Mouse (Mus musculus): ENCODE measurements around the gene Rgs1.

The Rgs1 gene

GRCm38 (mm10) chr1:144248923-144249322 is at the start of gene Rgs1:
Rgs1 (minus strand) TSS chr1:144249242.
- no peak for DNase-seq (ENCODE audit: low spot score)

- DNase-seq (ENCODE audit: low spot score): no peak
These were observed 34.3 kb upstream of the Rgs1 start for GRCm38 (mm10) chr1:144283020-144284014.

GRCm38 (mm10) chr1:144280056-144280455 is 31.0 kb upstream of the Rgs1 start:
- no peak for DNase-seq (ENCODE audit: low spot score)

- DNase-seq (ENCODE audit: low spot score): no peak
These were observed 23.9 kb upstream of the Rgs1 start for GRCm38 (mm10) chr1:144272991-144273390.

- no peak for DNase-seq (ENCODE audit: low spot score)
These were observed 20.1 kb upstream of the Rgs1 start for GRCm38 (mm10) chr1:144269112-144269511.

- DNase-seq (ENCODE audit: low spot score): no peak
These were observed 18.7 kb upstream of the Rgs1 start for GRCm38 (mm10) chr1:144267471-144268470.

- no peak for DNase-seq (ENCODE audit: low spot score)
These were observed 15.0 kb upstream of the Rgs1 start for GRCm38 (mm10) chr1:144264000-144264399.

- no peak for DNase-seq (ENCODE audit: low spot score)
These were observed 13.0 kb upstream of the Rgs1 start for GRCm38 (mm10) chr1:144262008-144262407.

GRCm38 (mm10) chr1:144258779-144259178 is 9.7 kb upstream of the Rgs1 start:
- DNase-seq (ENCODE audit: low spot score): no peak

GRCm38 (mm10) chr1:144256556-144257331 is 7.7 kb upstream of the Rgs1 start:
- no peak for DNase-seq (ENCODE audit: low spot score)

- no peak for DNase-seq (ENCODE audit: low spot score)
These were observed 836 bp downstream of the Rgs1 start for GRCm38 (mm10) chr1:144248206-144248605.

GRCm38 (mm10) chr1:144247382-144247781 is 1.7 kb downstream of the Rgs1 start:
- no peak for DNase-seq (ENCODE audit: low spot score)

GRCm38 (mm10) chr1:144243511-144243910 is 5.5 kb downstream of the Rgs1 start:
- no peak for DNase-seq (ENCODE audit: low spot score)

- no peak for DNase-seq (ENCODE audit: low spot score)
These were observed 9.8 kb downstream of the Rgs1 start for GRCm38 (mm10) chr1:144239195-144239594.

GRCm38 (mm10) chr1:144215230-144215629 is 33.8 kb downstream of the Rgs1 start:
- DNase-seq (ENCODE audit: low spot score): no peak

- DNase-seq (ENCODE audit: low spot score): no peak
These were observed 38.1 kb downstream of the Rgs1 start for GRCm38 (mm10) chr1:144210912-144211311.

- DNase-seq (ENCODE audit: low spot score): no peak
These were observed 42.6 kb downstream of the Rgs1 start for GRCm38 (mm10) chr1:144206281-144207061.

GRCm38 (mm10) chr1:144204766-144205165 is 44.3 kb downstream of the Rgs1 start:
- DNase-seq (ENCODE audit: low spot score): no peak

GRCm38 (mm10) chr1:144202939-144203338 is 46.1 kb downstream of the Rgs1 start:
- no peak for DNase-seq (ENCODE audit: low spot score)

GRCm38 (mm10) chr1:144200496-144200895 is 48.5 kb downstream of the Rgs1 start:
- no peak for DNase-seq (ENCODE audit: low spot score)

- DNase-seq (ENCODE audit: low spot score): no peak
These were observed 49.5 kb downstream of the Rgs1 start for GRCm38 (mm10) chr1:144199538-144199937.
